Mouse (Mus musculus): ENCODE data around the gene C2cd5.

DNA sequence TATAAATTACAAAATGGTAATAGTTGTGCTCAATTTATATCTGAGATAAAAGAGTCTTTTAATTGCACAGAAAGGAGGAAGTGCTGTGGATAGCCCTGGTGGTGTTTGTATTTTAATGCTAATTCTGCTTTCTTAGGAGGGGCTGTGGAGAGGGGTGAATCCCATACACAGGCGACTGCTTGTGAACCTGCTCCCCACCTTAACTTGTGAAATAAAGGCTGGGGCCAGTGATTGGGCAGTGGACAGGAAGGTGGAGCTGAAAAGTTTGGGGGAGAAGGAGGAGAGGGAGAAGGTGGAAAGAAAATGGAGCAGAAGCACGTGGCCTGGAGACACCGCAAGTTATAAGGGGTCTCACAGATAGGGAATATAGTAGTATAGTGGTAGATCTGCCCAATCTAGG is 103.1 kb downstream of the C2cd5 start:
- TF ChIP-seq CTCF (IDR thresholded peaks at IDR 0.05) = no peak
- TF ChIP-seq EP300 (IDR thresholded peaks at IDR 0.05) = no peak

Data from lung, postnatal 0 days (tissue).